Mouse (Mus musculus) T-helper 2 cell (primary cell): Measurements from ENCODE around the gene Med14.

Experiments used
- in situ Hi-C: fragments of 300-600 bp; cut with MboI, MseI; formaldehyde crosslinking; loops from one replicate; pipeline ENCODE4 v1.15.1; 2025; ENCODE audit warnings: high pct_unique_total_duplicates

Med14 gene

DNA sequence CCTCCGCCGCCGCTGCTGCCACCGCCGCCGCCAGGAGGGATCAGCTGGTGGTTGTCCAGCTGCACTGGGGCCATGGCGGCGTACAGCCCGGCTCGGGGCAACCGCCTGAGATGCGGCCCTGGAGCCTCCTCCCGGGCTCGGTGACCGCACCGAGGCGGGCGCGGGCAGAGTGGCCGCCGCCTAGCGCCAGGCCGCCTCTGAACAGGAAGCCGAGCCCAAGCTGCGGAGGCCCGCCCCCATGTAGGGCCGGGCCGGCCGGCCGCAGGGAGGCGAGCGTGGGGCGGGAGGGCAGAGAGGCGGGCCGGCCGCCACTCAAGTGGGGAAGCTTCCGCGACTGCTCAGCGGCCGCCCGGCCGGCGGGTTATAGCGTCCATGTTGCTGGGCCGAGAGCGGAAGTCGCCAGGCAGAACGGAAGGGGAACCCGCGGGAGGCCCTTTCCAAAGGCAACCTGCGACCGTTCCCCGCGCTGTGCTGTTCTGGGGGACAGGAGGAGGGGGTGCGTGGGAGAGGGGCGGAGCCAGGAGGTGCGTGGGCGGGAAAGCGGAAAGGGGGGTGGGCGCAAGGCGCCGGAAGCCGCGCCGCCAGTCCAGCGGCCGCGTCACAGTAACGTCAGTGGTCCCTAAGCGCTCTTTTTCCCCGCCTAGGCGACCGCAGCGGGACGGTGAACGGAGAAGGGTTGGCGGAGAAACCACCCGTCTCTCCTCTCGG, at the start of gene Med14:
Gene Med14 (minus strand): TSS at position 448 of the 708 bp plus-strand sequence.
- in situ Hi-C loops = no loop called here

DNA sequence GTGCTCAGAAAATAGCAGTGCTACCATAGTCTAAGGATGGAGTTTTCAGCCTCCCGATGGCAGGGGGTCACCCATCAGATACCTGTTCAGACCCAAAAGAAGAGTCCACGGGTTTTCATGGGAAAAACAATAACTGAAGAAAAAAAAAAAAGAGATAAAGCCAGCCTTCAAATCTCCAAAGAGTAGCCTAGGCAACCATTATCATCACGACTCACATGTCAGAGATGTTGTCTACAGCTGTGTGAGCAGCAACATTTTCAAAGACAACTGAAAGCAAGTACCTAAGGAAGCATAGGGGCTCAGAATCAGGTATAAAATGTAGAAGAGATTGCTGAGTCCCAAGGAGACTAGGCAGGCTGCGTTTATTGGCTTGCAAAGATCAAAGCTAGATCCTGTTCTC, 38.7 kb upstream of the Med14 start:
- in situ Hi-C loops = loop anchor here (10.0 kb wide), 1 partner anchor 1266 kb away; no protein-coding TSS in a partner anchor

- in situ Hi-C loops = no loop called here
Observed at GRCm38 (mm10) chrX:12794842-12795241, 33.0 kb upstream of the Med14 start.

GRCm38 (mm10) chrX:12791674-12792340, 29.9 kb upstream of the Med14 start:
- in situ Hi-C loops = no loop called here

- in situ Hi-C loops = no loop called here
Observed at GRCm38 (mm10) chrX:12773236-12773635, 11.4 kb upstream of the Med14 start.

DNA sequence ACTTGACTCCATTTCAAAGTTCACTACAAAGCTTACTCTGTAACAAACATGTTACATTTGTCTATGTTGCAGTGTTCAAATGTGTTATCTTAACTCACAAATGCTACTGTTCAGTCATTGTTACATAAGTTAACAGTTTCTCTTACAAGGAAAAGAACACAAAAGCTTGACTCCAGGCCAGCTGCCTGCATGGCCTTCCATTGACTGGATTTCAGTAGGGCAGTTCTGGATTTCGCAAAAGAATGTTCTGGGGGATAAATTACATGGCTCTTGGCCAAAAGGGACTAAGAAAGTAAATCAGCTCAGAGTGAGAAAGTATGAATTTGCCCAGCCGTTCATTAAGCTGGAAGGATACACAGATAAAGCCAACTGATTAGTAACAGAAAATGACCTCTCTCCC, 9.7 kb upstream of the Med14 start:
- in situ Hi-C loops = no loop called here

GRCm38 (mm10) chrX:12768571-12768970, 6.7 kb upstream of the Med14 start:
- in situ Hi-C loops = no loop called here

DNA sequence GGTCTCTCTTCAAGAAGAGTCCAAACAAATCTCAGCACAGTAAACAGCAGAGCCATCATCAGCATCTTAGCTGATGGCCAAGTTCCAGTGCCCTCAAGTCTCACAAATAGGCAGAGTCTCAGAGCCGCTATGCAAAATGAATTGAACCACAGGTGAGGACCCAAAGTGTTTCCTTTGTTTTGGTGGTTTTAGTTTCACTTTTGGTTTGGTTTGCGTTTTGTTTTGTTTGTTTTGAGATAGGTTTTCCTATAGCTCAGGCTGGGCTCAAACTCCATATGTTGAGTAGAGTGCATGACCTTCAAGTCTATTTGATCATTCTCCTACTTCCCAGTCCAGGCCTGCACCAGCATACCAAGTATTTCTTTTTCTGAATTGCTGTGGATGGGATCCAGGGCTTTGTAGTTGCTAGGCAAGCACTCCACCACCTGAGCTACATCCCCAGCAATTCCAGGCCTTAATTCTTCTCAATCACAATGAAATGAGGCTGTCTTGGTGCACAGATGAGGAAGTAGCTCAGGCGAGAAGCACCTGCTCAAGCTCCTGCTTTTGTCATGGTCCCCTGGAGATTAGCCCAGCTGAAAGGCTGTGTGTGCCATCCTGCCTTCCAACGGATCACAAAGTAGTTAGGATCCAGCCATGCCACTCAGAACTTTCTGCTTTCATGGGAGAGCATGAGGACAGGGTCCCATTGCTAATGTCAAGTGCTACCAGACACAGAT, 5.1 kb upstream of the Med14 start:
- in situ Hi-C loops = no loop called here

- in situ Hi-C loops = no loop called here
Observed at GRCm38 (mm10) chrX:12763127-12763834, 1.4 kb upstream of the Med14 start.

- in situ Hi-C loops = no loop called here
Observed at GRCm38 (mm10) chrX:12762334-12763126, 657 bp upstream of the Med14 start.

DNA sequence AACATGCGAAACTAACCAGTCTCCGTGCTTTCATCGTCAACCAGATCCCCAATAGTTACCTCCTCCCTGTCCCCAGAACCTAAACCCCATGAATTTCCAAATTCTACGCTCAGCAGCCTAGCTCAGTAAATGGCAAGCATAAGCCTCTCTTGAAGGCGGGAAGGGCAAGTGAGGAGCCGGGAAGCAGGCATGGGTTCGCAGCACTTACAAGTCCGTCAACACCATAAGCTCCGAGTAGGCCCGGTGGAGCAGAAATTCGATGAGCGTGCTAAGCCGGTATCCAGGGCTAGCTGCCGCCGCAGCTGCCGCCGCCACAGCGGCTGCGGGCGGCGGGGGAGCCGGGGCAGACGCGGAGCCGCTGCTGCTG, 631 bp downstream of the Med14 start:
- in situ Hi-C loops = no loop called here

- in situ Hi-C loops = no loop called here
Observed at GRCm38 (mm10) chrX:12760501-12760900, 1.4 kb downstream of the Med14 start.

DNA sequence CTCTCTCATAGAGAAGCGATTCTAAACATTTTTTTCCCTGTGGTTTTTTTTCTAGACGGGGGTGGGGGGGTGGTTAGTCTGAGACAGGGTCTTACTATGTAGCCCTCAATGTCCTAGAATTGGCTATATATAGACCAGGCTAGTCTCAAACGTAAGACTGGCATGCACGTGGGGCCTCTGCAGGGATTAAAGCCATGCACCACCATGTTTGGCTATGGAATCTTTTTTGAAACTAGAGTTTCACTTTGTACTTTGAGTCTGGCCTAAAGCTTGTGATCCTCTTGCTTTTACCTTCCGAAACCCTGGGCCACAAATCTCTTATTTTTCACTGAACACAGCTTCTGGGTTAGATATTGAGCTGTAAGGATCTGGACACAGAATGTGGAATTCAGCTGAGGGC, 2.2 kb downstream of the Med14 start:
- in situ Hi-C loops = no loop called here

DNA sequence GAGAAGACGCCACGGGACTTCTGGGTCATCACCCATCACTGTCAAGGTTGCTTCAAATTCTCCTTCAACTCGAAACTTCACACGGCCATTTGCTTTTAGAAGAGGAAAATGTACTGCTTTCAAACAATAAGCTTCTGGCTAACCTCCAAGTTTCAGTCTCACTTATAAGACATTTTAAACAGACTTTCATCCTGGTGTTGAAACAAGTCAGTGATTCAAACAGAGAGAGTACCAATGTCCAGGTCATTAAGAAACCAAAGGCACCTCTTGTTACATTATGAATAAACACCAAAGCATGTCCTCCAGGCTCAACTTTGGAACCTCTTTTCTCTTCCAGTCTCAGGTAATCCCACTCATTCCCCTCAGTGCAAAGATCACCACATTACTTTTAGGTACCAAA, 14.0 kb downstream of the Med14 start:
- in situ Hi-C loops = no loop called here

- in situ Hi-C loops = no loop called here
Observed at GRCm38 (mm10) chrX:12746729-12747128, 15.1 kb downstream of the Med14 start.

DNA sequence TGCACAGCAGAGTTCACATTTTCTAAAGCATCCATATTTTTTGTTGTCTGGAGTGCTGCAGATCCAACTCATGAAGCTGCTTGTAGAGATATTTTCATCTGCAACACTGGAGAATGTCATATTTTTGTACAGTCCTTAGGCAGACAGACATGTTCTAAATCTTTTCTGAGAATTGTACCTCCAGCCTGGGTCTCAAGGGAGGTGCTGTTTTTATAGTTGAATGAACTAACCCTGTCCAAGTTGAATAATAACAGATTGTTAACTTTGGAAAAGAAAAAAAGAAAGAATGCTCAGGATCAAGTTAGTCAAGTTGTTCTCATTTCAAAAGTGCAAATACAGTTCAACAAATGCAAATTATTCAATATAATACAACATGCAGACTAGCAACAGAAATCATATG, 21.5 kb downstream of the Med14 start:
- in situ Hi-C loops = no loop called here

- in situ Hi-C loops = loop anchor here (25.0 kb wide), 1 partner anchor 396 kb away; no protein-coding TSS in a partner anchor
Observed at GRCm38 (mm10) chrX:12716036-12716435, 45.8 kb downstream of the Med14 start.

DNA sequence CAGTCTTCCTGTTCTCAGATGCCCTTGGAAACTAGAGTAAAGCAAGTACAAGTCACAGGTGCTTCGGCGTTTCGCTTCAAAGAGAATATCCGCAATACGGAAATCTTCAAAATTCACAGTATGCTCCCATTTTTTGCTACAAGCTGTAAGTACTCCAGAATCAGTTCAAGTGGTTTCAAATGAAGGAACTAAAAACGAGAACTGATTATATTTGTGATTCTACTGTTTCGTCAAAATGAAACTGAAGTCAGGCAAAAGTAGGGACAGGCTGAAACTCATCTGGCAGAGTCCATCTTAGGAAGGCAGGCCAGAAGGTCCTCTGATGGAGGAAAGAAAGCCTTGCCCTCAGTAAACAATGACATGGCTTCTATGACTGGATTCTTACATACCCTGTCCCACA, 48.1 kb downstream of the Med14 start:
- in situ Hi-C loops = loop anchor here (25.0 kb wide), 1 partner anchor 399 kb away; no protein-coding TSS in a partner anchor

- in situ Hi-C loops = loop anchor here (10.0 kb wide), 1 partner anchor 832 kb away; no protein-coding TSS in a partner anchor
Observed at GRCm38 (mm10) chrX:12686910-12687309, 75.0 kb downstream of the Med14 start.

GRCm38 (mm10) chrX:12686071-12686470, 75.8 kb downstream of the Med14 start:
- in situ Hi-C loops = loop anchor here (10.0 kb wide), 1 partner anchor 831 kb away; no protein-coding TSS in a partner anchor

DNA sequence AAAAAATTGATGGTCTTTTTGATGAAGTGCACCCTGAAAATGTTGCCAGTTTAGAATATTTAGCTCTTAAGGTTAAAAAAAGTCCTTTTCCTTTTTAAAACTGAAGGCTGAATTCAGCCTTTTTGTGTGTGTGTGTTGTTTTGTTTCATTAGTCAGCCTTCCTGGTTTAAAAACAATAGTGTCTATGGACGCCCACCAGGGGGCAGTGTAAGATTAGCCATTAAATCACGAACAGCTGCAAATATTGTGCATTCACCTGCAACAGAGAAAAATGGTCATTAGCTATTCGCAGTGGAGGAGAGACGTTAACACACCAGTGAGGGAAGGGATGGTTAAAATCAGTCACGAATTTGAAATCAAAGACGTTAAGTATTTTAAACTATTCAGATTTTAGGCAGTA, 84.5 kb downstream of the Med14 start:
- in situ Hi-C loops = no loop called here
